Mouse (Mus musculus) stomach, embryonic 15.5 days (tissue): ENCODE results near the gene Slc22a22. TPM values are rescaled to one million over a fixed set of nuclear protein-coding genes. Genes with fewer than 3 reads are reported as not detected.

Experiments
- ATAC-seq: fragments of 200-750 bp; cut with Nextera tagmentation; 2 replicates; pipeline ENCODE4 v1.8.0; 2017; ENCODE audit warnings: low read depth, moderate number of reproducible peaks, moderate TSS enrichment; ENCODE audit not compliant: insufficient read depth, low FRiP score
- H3K27ac ChIP-seq: fragments of 300-500 bp; sonication (generic); 2 replicates; pipeline ENCODE4 v1.5.1; 2015; ENCODE audit warnings: mild to moderate bottlenecking, inconsistent platforms
- H3K27me3 ChIP-seq: fragments of 300-500 bp; sonication (generic); replicated peaks from 2 replicates; pipeline ENCODE4 v1.6.1; 2015; ENCODE audit warnings: inconsistent platforms
- H3K36me3 ChIP-seq: fragments of 300-500 bp; sonication (generic); 2 replicates; pipeline ENCODE4 v1.6.1; 2015; ENCODE audit warnings: inconsistent platforms
- H3K4me1 ChIP-seq: fragments of 300-500 bp; sonication (generic); 2 replicates; pipeline ENCODE4 v1.6.1; 2015; ENCODE audit warnings: inconsistent platforms
- H3K4me2 ChIP-seq: fragments of 300-500 bp; sonication (generic); 2 replicates; pipeline ENCODE4 v1.6.1; 2015; ENCODE audit warnings: mild to moderate bottlenecking, inconsistent platforms
- H3K4me3 ChIP-seq: fragments of 300-500 bp; sonication (generic); replicated peaks from 2 replicates; pipeline ENCODE4 v1.5.1; 2015; ENCODE audit warnings: inconsistent platforms
- H3K9ac ChIP-seq: fragments of 300-500 bp; sonication (generic); 2 replicates; pipeline ENCODE4 v1.6.1; 2015; ENCODE audit warnings: inconsistent platforms
- H3K9me3 ChIP-seq: fragments of 300-500 bp; sonication (generic); 2 replicates; pipeline ENCODE4 v1.6.1; 2016; ENCODE audit warnings: inconsistent platforms
- WGBS: fragments of 180-500 bp; shearing (Covaris S2); methylation state at CpG from one replicate; pipeline ENCODE4 v1.1.7; 2015; 5-methylcytosine and 5-hydroxymethylcytosine counted together
- polyA plus RNA-seq: library from polyadenylated mRNA; unstranded; fragments of >200 nt; fragmentation: Nextera tagmentation; extraction: Ambion mirVana; gene quantifications from 2 replicates; pipeline ENCODE4 v1.2.1, GENCODE M21; 2015

The Slc22a22 gene
- polyA plus RNA-seq, 1 experiment from 2014 or later, result not detected

GRCm38 (mm10) chr15:57465996-57466395 lies 11.4 kb downstream of the Slc22a22 start:
- H3K9ac ChIP-seq, result no peak overlapping the region
- no peak for ATAC-seq
- H3K27me3 ChIP-seq, result no peaks in the 10 kb centered on the region
- H3K9me3 ChIP-seq, result no peaks in the 10 kb centered on the region
- no peak overlapping the region for H3K4me3 ChIP-seq
- no peaks in the 10 kb centered on the region for H3K36me3 ChIP-seq
- no peak overlapping the region for H3K27ac ChIP-seq
- H3K4me1 ChIP-seq, result no peaks in the 10 kb centered on the region
- no peak overlapping the region for H3K4me2 ChIP-seq

- ATAC-seq, result no peak
- Histone ChIP-seq H3K27me3 (no peaks in the 10 kb centered on the region), H3K9me3 (no peaks in the 10 kb centered on the region), H3K4me1 (no peaks in the 10 kb centered on the region), H3K9ac (no peak overlapping the region), H3K4me2 (no peak overlapping the region), H3K36me3 (no peaks in the 10 kb centered on the region), H3K4me3 (no peak overlapping the region), H3K27ac (no peak overlapping the region)
- 80% methylated on average over 6 of the region's 6 CpGs for WGBS
These were observed 12.4 kb downstream of the Slc22a22 start for GRCm38 (mm10) chr15:57465061-57465460.

- no peak overlapping the region for H3K27ac ChIP-seq
- no peaks in the 10 kb centered on the region for H3K9me3 ChIP-seq
- no peak overlapping the region for H3K9ac ChIP-seq
- no peaks in the 10 kb centered on the region for H3K4me1 ChIP-seq
- ATAC-seq, result no peak
- H3K27me3 ChIP-seq, result no peaks in the 10 kb centered on the region
- H3K4me2 ChIP-seq, result no peak overlapping the region
- no peaks in the 10 kb centered on the region for H3K36me3 ChIP-seq
- 69% methylated on average over 11 of the region's 11 CpGs for WGBS
- H3K4me3 ChIP-seq, result no peak overlapping the region
These were observed 13.4 kb downstream of the Slc22a22 start for GRCm38 (mm10) chr15:57464066-57464465.

- no peak for ATAC-seq
- no peaks in the 10 kb centered on the region for H3K4me1 ChIP-seq
- no peaks in the 10 kb centered on the region for H3K27me3 ChIP-seq
- no peaks in the 10 kb centered on the region for H3K36me3 ChIP-seq
- no peaks in the 10 kb centered on the region for H3K9me3 ChIP-seq
- H3K4me2 ChIP-seq, result no peak overlapping the region
- H3K4me3 ChIP-seq, result no peak overlapping the region
- no peak overlapping the region for H3K9ac ChIP-seq
- 61% methylated on average over 1 of the region's 1 CpGs for WGBS
- no peak overlapping the region for H3K27ac ChIP-seq
These were observed 16.1 kb downstream of the Slc22a22 start for GRCm38 (mm10) chr15:57461284-57461683.

GRCm38 (mm10) chr15:57457374-57457773 lies 20.1 kb downstream of the Slc22a22 start:
- no peak for ATAC-seq
- Histone ChIP-seq H3K36me3 (no peaks in the 10 kb centered on the region), H3K4me1 (no peaks in the 10 kb centered on the region), H3K4me3 (no peak overlapping the region), H3K4me2 (no peak overlapping the region), H3K9ac (no peak overlapping the region), H3K27me3 (no peaks in the 10 kb centered on the region), H3K9me3 (no peaks in the 10 kb centered on the region), H3K27ac (no peak overlapping the region)
- WGBS, result 56% methylated on average over 2 of the region's 2 CpGs

GRCm38 (mm10) chr15:57434710-57435404 lies 42.6 kb downstream of the Slc22a22 start:
- H3K27me3 ChIP-seq, result no peaks in the 10 kb centered on the region
- no peak for ATAC-seq
- no peak overlapping the region for H3K9ac ChIP-seq
- H3K27ac ChIP-seq, result no peak overlapping the region
- no peaks in the 10 kb centered on the region for H3K4me1 ChIP-seq
- H3K4me2 ChIP-seq, result no peak overlapping the region
- H3K4me3 ChIP-seq, result no peak overlapping the region
- no peaks in the 10 kb centered on the region for H3K36me3 ChIP-seq
- H3K9me3 ChIP-seq, result no peaks in the 10 kb centered on the region
- 57% methylated on average over 2 of the region's 2 CpGs for WGBS

- H3K4me3 ChIP-seq, result no peak overlapping the region
These were observed 68.9 kb downstream of the Slc22a22 start for GRCm38 (mm10) chr15:57408498-57408897.

GRCm38 (mm10) chr15:57398439-57399148 lies 78.8 kb downstream of the Slc22a22 start:
- Histone ChIP-seq H3K27ac (no peak overlapping the region), H3K9me3 (no peaks in the 10 kb centered on the region), H3K4me3 (no peak overlapping the region), H3K4me1 (no peaks in the 10 kb centered on the region), H3K4me2 (no peak overlapping the region), H3K27me3 (no peaks in the 10 kb centered on the region), H3K36me3 (no peaks in the 10 kb centered on the region), H3K9ac (no peak overlapping the region)
- ATAC-seq, result no peak
- WGBS, result 58% methylated on average over 3 of the region's 3 CpGs

More at GRCm38 (mm10) chr15:57408498-57408897, 68.9 kb downstream of the Slc22a22 start:
- no peaks in the 10 kb centered on the region for H3K4me1 ChIP-seq
- no peaks in the 10 kb centered on the region for H3K27me3 ChIP-seq
- no peak for ATAC-seq
- no peak overlapping the region for H3K9ac ChIP-seq
- no peaks in the 10 kb centered on the region for H3K36me3 ChIP-seq
- H3K9me3 ChIP-seq, result no peaks in the 10 kb centered on the region
- 48% methylated on average over 2 of the region's 2 CpGs for WGBS
- no peak overlapping the region for H3K4me2 ChIP-seq
- H3K27ac ChIP-seq, result no peak overlapping the region

- H3K27ac ChIP-seq, result no peak overlapping the region
- H3K36me3 ChIP-seq, result no peaks in the 10 kb centered on the region
- no peak for ATAC-seq
- no peak overlapping the region for H3K9ac ChIP-seq
- no peak overlapping the region for H3K4me3 ChIP-seq
- no peak overlapping the region for H3K4me2 ChIP-seq
- H3K4me1 ChIP-seq, result no peaks in the 10 kb centered on the region
- no peaks in the 10 kb centered on the region for H3K27me3 ChIP-seq
- WGBS, result 74% methylated on average over 4 of the region's 4 CpGs
- no peaks in the 10 kb centered on the region for H3K9me3 ChIP-seq
These were observed 83.4 kb downstream of the Slc22a22 start for GRCm38 (mm10) chr15:57394053-57394452.

- H3K4me1 ChIP-seq, result no peaks in the 10 kb centered on the region
- no peak overlapping the region for H3K27ac ChIP-seq
- H3K9me3 ChIP-seq, result no peaks in the 10 kb centered on the region
- no peak overlapping the region for H3K9ac ChIP-seq
- H3K36me3 ChIP-seq, result no peaks in the 10 kb centered on the region
- 75% methylated on average over 7 of the region's 7 CpGs for WGBS
- H3K4me3 ChIP-seq, result no peak overlapping the region
- no peaks in the 10 kb centered on the region for H3K27me3 ChIP-seq
- ATAC-seq, result no peak
- no peak overlapping the region for H3K4me2 ChIP-seq
These were observed 97.0 kb downstream of the Slc22a22 start for GRCm38 (mm10) chr15:57380381-57380780.

GRCm38 (mm10) chr15:57366446-57366845 lies 111.0 kb downstream of the Slc22a22 start:
- Histone ChIP-seq H3K4me1 (no peaks in the 10 kb centered on the region), H3K9me3 (no peaks in the 10 kb centered on the region), H3K9ac (no peak overlapping the region), H3K27ac (no peak overlapping the region), H3K4me2 (no peak overlapping the region), H3K36me3 (no peaks in the 10 kb centered on the region), H3K27me3 (no peaks in the 10 kb centered on the region), H3K4me3 (no peak overlapping the region)
- no peak for ATAC-seq
- WGBS, result 57% methylated on average over 1 of the region's 1 CpGs

- no peaks in the 10 kb centered on the region for H3K36me3 ChIP-seq
- no peaks in the 10 kb centered on the region for H3K4me1 ChIP-seq
- 76% methylated on average over 4 of the region's 4 CpGs for WGBS
- H3K27me3 ChIP-seq, result no peaks in the 10 kb centered on the region
- no peaks in the 10 kb centered on the region for H3K9me3 ChIP-seq
- H3K4me2 ChIP-seq, result no peak overlapping the region
- H3K4me3 ChIP-seq, result no peak overlapping the region
- no peak for ATAC-seq
- H3K9ac ChIP-seq, result no peak overlapping the region
- no peak overlapping the region for H3K27ac ChIP-seq
These were observed 122.1 kb downstream of the Slc22a22 start for GRCm38 (mm10) chr15:57355278-57355677.
